Mouse (Mus musculus): ENCODE data around the gene Mctp1. TPM values are rescaled to one million over a fixed set of nuclear protein-coding genes. Genes with fewer than 3 reads are reported as not detected.

Mctp1 gene
- polyA plus RNA-seq, 1 experiment = not detected

DNA sequence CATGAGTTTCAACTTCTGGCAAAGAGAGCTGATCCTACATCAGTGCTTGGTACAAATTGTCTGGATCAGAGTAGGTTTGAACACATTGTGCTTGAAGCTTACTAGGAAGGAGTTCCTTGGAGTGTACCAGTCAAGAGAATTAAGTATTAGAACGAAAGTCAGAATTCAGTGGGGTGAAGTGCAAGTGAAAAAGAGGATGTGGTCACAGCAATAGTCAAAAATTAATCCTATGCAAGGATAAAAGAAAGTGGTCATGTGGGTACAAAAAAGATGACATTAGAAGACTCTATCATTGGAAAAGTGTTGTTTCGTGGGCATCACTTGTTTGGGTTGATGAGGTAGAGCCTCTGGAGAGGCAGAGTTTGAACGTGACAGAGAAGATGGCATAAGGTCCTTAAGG lies 8.8 kb downstream of the Mctp1 start:
- TF ChIP-seq CTCF (IDR thresholded peaks at IDR 0.05; ENCODE audit: low read depth, low read length) (no peak), EP300 (IDR thresholded peaks at IDR 0.05; ENCODE audit: insufficient read depth, low read depth, low read length) (no peak), POLR2A (IDR thresholded peaks at IDR 0.05; ENCODE audit: insufficient read depth, low read length) (no peak)
- H3K27me3 ChIP-seq (ENCODE audit: control insufficient read depth, insufficient read depth, low read length, poor library complexity, severe bottlenecking) = no peaks in the 10 kb centered on the region
- no peaks in the 10 kb centered on the region for H3K36me3 ChIP-seq (ENCODE audit: control insufficient read depth, insufficient read depth, low read length, poor library complexity, severe bottlenecking)
- no peaks in the 10 kb centered on the region for H3K9me3 ChIP-seq (replicated peaks; ENCODE audit: control insufficient read depth, insufficient read depth, low read length, poor library complexity, severe bottlenecking)
- H3K4me3 ChIP-seq (ENCODE audit: low read depth, low read length) = no peak overlapping the region
- H3K27ac ChIP-seq (ENCODE audit: insufficient read depth, low read length) = no peak overlapping the region
- H3K9ac ChIP-seq (ENCODE audit: low read depth, poor library complexity, severe bottlenecking) = no peak overlapping the region
- H3K4me1 ChIP-seq (ENCODE audit: control insufficient read depth, insufficient read depth, low read length) = no peaks in the 10 kb centered on the region

DNA sequence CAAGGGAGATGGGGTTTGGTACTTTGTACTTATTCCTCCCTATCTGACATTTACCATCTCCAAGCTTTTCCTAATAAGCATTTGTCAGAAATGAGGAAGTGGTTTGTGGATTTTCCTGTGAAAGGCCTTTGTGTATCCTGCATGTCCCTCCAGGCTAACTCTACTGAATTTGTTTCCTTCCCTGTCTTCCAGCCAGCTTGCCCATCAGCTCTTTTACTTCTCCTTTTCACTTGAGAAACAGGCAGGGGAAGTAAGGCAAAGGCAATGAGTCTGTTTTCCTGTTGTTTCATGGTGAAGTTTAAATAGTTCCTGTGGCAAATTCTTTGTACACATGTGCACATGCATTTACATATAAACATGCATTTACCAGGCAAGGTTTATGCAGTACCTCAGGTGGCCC lies 11.6 kb downstream of the Mctp1 start:
- Histone ChIP-seq H3K27ac (ENCODE audit: insufficient read depth, low read length) (no peak overlapping the region), H3K4me1 (ENCODE audit: control insufficient read depth, insufficient read depth, low read length) (no peaks in the 10 kb centered on the region), H3K9ac (ENCODE audit: low read depth, poor library complexity, severe bottlenecking) (no peak overlapping the region), H3K36me3 (ENCODE audit: control insufficient read depth, insufficient read depth, low read length, poor library complexity, severe bottlenecking) (no peaks in the 10 kb centered on the region), H3K27me3 (ENCODE audit: control insufficient read depth, insufficient read depth, low read length, poor library complexity, severe bottlenecking) (no peaks in the 10 kb centered on the region), H3K9me3 (replicated peaks; ENCODE audit: control insufficient read depth, insufficient read depth, low read length, poor library complexity, severe bottlenecking) (no peaks in the 10 kb centered on the region), H3K4me3 (ENCODE audit: low read depth, low read length) (no peak overlapping the region)
- TF ChIP-seq CTCF (IDR thresholded peaks at IDR 0.05; ENCODE audit: low read depth, low read length) (no peak), POLR2A (IDR thresholded peaks at IDR 0.05; ENCODE audit: insufficient read depth, low read length) (no peak), EP300 (IDR thresholded peaks at IDR 0.05; ENCODE audit: insufficient read depth, low read depth, low read length) (no peak)

DNA sequence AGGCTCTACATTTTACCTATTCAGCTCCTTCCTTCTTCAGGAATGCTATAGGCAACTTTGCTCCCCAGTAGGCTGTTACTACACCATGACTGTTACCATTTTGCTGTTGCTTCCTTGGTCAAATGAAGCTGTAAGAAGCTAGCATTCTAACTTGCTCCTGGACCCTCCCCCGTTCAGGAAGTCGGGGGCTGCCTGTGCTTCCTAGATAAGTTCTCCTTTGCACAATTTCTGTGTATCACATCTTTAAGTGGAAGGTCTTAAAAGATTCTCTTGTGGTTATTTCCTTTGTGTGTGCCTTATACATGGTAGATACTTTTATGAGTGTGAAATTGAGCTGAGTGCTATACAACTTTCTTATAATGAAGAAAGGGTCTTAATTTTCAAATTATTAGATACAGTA lies 25.0 kb downstream of the Mctp1 start:
- H3K9me3 ChIP-seq (replicated peaks; ENCODE audit: control insufficient read depth, insufficient read depth, low read length, poor library complexity, severe bottlenecking) = no peaks in the 10 kb centered on the region
- no peaks in the 10 kb centered on the region for H3K36me3 ChIP-seq (ENCODE audit: control insufficient read depth, insufficient read depth, low read length, poor library complexity, severe bottlenecking)
- H3K27ac ChIP-seq (ENCODE audit: insufficient read depth, low read length) = no peak overlapping the region
- no peaks in the 10 kb centered on the region for H3K4me1 ChIP-seq (ENCODE audit: control insufficient read depth, insufficient read depth, low read length)
- TF ChIP-seq CTCF (IDR thresholded peaks at IDR 0.05; ENCODE audit: low read depth, low read length) (no peak), POLR2A (IDR thresholded peaks at IDR 0.05; ENCODE audit: insufficient read depth, low read length) (no peak), EP300 (IDR thresholded peaks at IDR 0.05; ENCODE audit: insufficient read depth, low read depth, low read length) (no peak)
- no peaks in the 10 kb centered on the region for H3K27me3 ChIP-seq (ENCODE audit: control insufficient read depth, insufficient read depth, low read length, poor library complexity, severe bottlenecking)
- no peak overlapping the region for H3K9ac ChIP-seq (ENCODE audit: low read depth, poor library complexity, severe bottlenecking)
- no peak overlapping the region for H3K4me3 ChIP-seq (ENCODE audit: low read depth, low read length)

DNA sequence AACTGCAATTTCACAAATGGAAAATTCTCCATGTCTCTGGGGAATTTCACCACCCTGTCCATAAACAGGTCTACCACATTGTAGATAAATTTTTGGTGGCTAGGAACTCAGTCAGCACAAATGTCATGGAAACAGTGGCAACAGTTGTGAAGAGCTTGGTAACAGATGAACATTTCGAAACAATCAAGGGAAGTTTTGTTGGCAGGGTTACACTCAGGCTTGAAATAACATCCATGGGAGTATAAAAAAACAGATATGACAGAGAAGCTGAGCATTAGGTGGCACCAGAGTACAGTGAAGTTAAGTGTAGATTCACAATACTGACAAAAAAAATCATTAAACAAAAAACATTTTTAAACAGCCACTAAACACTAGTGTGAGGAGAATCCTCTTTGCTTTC lies 26.3 kb downstream of the Mctp1 start:
- no peak overlapping the region for H3K9ac ChIP-seq (ENCODE audit: low read depth, poor library complexity, severe bottlenecking)
- H3K4me3 ChIP-seq (ENCODE audit: low read depth, low read length) = no peak overlapping the region
- H3K9me3 ChIP-seq (replicated peaks; ENCODE audit: control insufficient read depth, insufficient read depth, low read length, poor library complexity, severe bottlenecking) = no peaks in the 10 kb centered on the region
- no peaks in the 10 kb centered on the region for H3K36me3 ChIP-seq (ENCODE audit: control insufficient read depth, insufficient read depth, low read length, poor library complexity, severe bottlenecking)
- H3K27ac ChIP-seq (ENCODE audit: insufficient read depth, low read length) = no peak overlapping the region
- H3K27me3 ChIP-seq (ENCODE audit: control insufficient read depth, insufficient read depth, low read length, poor library complexity, severe bottlenecking) = no peaks in the 10 kb centered on the region
- H3K4me1 ChIP-seq (ENCODE audit: control insufficient read depth, insufficient read depth, low read length) = no peaks in the 10 kb centered on the region
- TF ChIP-seq CTCF (IDR thresholded peaks at IDR 0.05; ENCODE audit: low read depth, low read length) (no peak), EP300 (IDR thresholded peaks at IDR 0.05; ENCODE audit: insufficient read depth, low read depth, low read length) (no peak), POLR2A (IDR thresholded peaks at IDR 0.05; ENCODE audit: insufficient read depth, low read length) (no peak)

DNA sequence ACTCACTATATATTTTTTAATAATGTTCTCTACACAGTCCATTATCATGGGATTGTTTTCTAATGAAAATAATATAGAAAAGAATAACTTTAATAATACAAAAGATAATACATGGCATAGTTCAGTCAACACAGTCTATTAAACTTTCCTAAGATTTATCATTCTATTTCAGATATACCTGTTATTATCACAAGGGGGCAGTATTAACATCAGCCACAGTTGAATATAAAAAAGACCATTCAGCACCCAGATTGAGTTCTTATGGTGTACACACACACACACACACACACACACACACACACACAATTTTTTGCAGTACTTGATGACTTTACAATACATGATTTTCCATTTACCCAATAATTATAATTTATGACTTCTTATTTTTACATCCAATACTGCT lies 31.0 kb downstream of the Mctp1 start:
- TF ChIP-seq POLR2A (IDR thresholded peaks at IDR 0.05; ENCODE audit: insufficient read depth, low read length) (no peak), EP300 (IDR thresholded peaks at IDR 0.05; ENCODE audit: insufficient read depth, low read depth, low read length) (no peak)
- no peaks in the 10 kb centered on the region for H3K36me3 ChIP-seq (ENCODE audit: control insufficient read depth, insufficient read depth, low read length, poor library complexity, severe bottlenecking)
- H3K4me1 ChIP-seq (ENCODE audit: control insufficient read depth, insufficient read depth, low read length) = no peaks in the 10 kb centered on the region
- H3K9ac ChIP-seq (ENCODE audit: low read depth, poor library complexity, severe bottlenecking) = no peak overlapping the region
- H3K9me3 ChIP-seq (replicated peaks; ENCODE audit: control insufficient read depth, insufficient read depth, low read length, poor library complexity, severe bottlenecking) = no peaks in the 10 kb centered on the region
- H3K4me3 ChIP-seq (ENCODE audit: low read depth, low read length) = no peak overlapping the region
- H3K27me3 ChIP-seq (ENCODE audit: control insufficient read depth, insufficient read depth, low read length, poor library complexity, severe bottlenecking) = no peaks in the 10 kb centered on the region
- no peak overlapping the region for H3K27ac ChIP-seq (ENCODE audit: insufficient read depth, low read length)

DNA sequence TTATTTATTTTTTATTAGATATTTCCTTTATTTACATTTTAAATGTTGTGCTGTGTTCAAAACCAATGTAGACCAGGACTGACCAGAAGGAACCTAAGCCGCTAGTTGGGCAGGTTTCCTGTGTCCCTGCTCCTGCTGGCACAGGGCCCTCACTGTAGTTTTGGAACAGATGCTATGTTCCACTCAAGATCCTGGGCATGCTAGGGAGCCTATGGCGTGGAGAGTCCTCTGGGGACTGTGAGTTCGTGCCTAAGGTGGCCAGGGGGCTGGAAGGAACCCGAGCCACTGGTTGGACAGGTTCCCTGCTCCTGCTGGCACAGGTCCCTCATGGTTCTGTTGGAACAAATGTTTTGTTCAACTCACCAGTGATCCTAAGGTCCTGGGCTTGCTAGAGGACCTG lies 35.8 kb downstream of the Mctp1 start:
- Histone ChIP-seq H3K36me3 (ENCODE audit: control insufficient read depth, insufficient read depth, low read length, poor library complexity, severe bottlenecking) (no peaks in the 10 kb centered on the region), H3K27ac (ENCODE audit: insufficient read depth, low read length) (no peak overlapping the region), H3K9ac (ENCODE audit: low read depth, poor library complexity, severe bottlenecking) (no peak overlapping the region), H3K27me3 (ENCODE audit: control insufficient read depth, insufficient read depth, low read length, poor library complexity, severe bottlenecking) (no peaks in the 10 kb centered on the region), H3K4me1 (ENCODE audit: control insufficient read depth, insufficient read depth, low read length) (no peaks in the 10 kb centered on the region), H3K4me3 (ENCODE audit: low read depth, low read length) (no peak overlapping the region), H3K9me3 (replicated peaks; ENCODE audit: control insufficient read depth, insufficient read depth, low read length, poor library complexity, severe bottlenecking) (no peaks in the 10 kb centered on the region)
- TF ChIP-seq CTCF (IDR thresholded peaks at IDR 0.05; ENCODE audit: low read depth, low read length) (no peak), POLR2A (IDR thresholded peaks at IDR 0.05; ENCODE audit: insufficient read depth, low read length) (no peak), EP300 (IDR thresholded peaks at IDR 0.05; ENCODE audit: insufficient read depth, low read depth, low read length) (no peak)
